Mouse (Mus musculus) megakaryocyte, embryonic 14.5 days (primary cell): Measurements from ENCODE around the gene P3h3. TPM values are rescaled to one million over a fixed set of nuclear protein-coding genes. Genes with fewer than 3 reads are reported as not detected.
A peak's percentile ranks its signal among the peaks of the same experiment; 100 is the strongest.

Experiments
- H3K27me3 ChIP-seq: replicated peaks from 2 replicates; pipeline ENCODE3; 2012; ENCODE audit warnings: inconsistent platforms
- H3K36me3 ChIP-seq: replicated peaks from 2 replicates; pipeline ENCODE3; 2012; ENCODE audit warnings: low read length, inconsistent platforms, mixed read lengths
- H3K4me1 ChIP-seq: 2 replicates; pipeline ENCODE4 v1.6.1; 2012; ENCODE audit warnings: inconsistent platforms
- H3K4me3 ChIP-seq: replicated peaks from 2 replicates; pipeline ENCODE3; 2012; ENCODE audit warnings: moderate library complexity, mild to moderate bottlenecking, inconsistent platforms
- H3K9me3 ChIP-seq: 2 replicates; pipeline ENCODE4 v1.6.1; 2012; ENCODE audit warnings: inconsistent platforms
- FLI1 ChIP-seq: IDR thresholded peaks from 2 replicates; pipeline ENCODE4 v1.6.1; 2012; ENCODE audit warnings: low read length, inconsistent platforms, mixed read lengths
- GATA1 ChIP-seq: IDR thresholded peaks from 3 replicates; pipeline ENCODE4 v1.6.1; 2012; ENCODE audit warnings: mixed read lengths, low read length, inconsistent platforms, borderline replicate concordance
- polyA plus RNA-seq: library from polyadenylated mRNA; stranded (reverse); fragments of >175 nt; gene quantifications from 2 replicates; pipeline ENCODE4 v1.2.3, GENCODE M21; 2012; ENCODE audit warnings: low replicate concordance; ENCODE audit not compliant: insufficient read depth

Gene P3h3
- polyA plus RNA-seq, 1 experiment: 5.5 TPM

GRCm38 (mm10) chr6:124865766-124866362 lies 8.3 kb upstream of the P3h3 start:
- H3K36me3 ChIP-seq: no peaks in the 10 kb centered on the region
- TF ChIP-seq FLI1 (no peak), GATA1 (no peak)
- peaks cover 2% of the 10 kb centered on the region for H3K9me3 ChIP-seq
- peaks cover 31% of the 10 kb centered on the region for H3K4me1 ChIP-seq
- H3K4me3 ChIP-seq: no peak overlapping the region
- peaks cover 90% of the 10 kb centered on the region for H3K27me3 ChIP-seq

GRCm38 (mm10) chr6:124863658-124864298 lies 6.2 kb upstream of the P3h3 start, which contains the start of gene Gpr162:
TSS of gene Gpr162 (minus strand) at chr6:124863983.
- TF ChIP-seq GATA1 (no peak), FLI1 (no peak)
- Histone ChIP-seq H3K9me3 (no peaks in the 10 kb centered on the region), H3K36me3 (no peaks in the 10 kb centered on the region), H3K4me1 (peaks cover 39% of the 10 kb centered on the region), H3K27me3 (peaks cover 93% of the 10 kb centered on the region), H3K4me3 (peak within 1 kb of the TSS; percentile 90)

- peak overlapping the region; percentile 90 for H3K4me3 ChIP-seq
- peaks cover 39% of the 10 kb centered on the region for H3K4me1 ChIP-seq
- TF ChIP-seq GATA1: no peak
- TF ChIP-seq FLI1: no peak
- peaks cover 99% of the 10 kb centered on the region for H3K27me3 ChIP-seq
- no peaks in the 10 kb centered on the region for H3K36me3 ChIP-seq
- H3K9me3 ChIP-seq: no peaks in the 10 kb centered on the region
Observed at GRCm38 (mm10) chr6:124863125-124863657, 5.6 kb upstream of the P3h3 start.

- Histone ChIP-seq H3K36me3 (no peaks in the 10 kb centered on the region), H3K27me3 (peaks cover 99% of the 10 kb centered on the region), H3K4me3 (peak overlapping the region; percentile 90), H3K4me1 (peaks cover 44% of the 10 kb centered on the region), H3K9me3 (no peaks in the 10 kb centered on the region)
- TF ChIP-seq FLI1 (no peak), GATA1 (no peak)
Observed at GRCm38 (mm10) chr6:124862406-124863124, 5.0 kb upstream of the P3h3 start.

- peaks cover 51% of the 10 kb centered on the region for H3K4me1 ChIP-seq
- no peaks in the 10 kb centered on the region for H3K9me3 ChIP-seq
- no peak overlapping the region for H3K4me3 ChIP-seq
- TF ChIP-seq GATA1 (no peak), FLI1 (no peak)
- H3K27me3 ChIP-seq: peaks cover 99% of the 10 kb centered on the region
- no peaks in the 10 kb centered on the region for H3K36me3 ChIP-seq
Observed at GRCm38 (mm10) chr6:124861802-124862201, 4.2 kb upstream of the P3h3 start.

- Histone ChIP-seq H3K27me3 (peaks cover 99% of the 10 kb centered on the region), H3K36me3 (no peaks in the 10 kb centered on the region), H3K4me1 (peaks cover 57% of the 10 kb centered on the region), H3K4me3 (peak overlapping the region; percentile 4), H3K9me3 (no peaks in the 10 kb centered on the region)
- TF ChIP-seq FLI1: no peak
- TF ChIP-seq GATA1: no peak
Observed at GRCm38 (mm10) chr6:124861266-124861665, 3.7 kb upstream of the P3h3 start.

GRCm38 (mm10) chr6:124860511-124860910 lies 3.0 kb upstream of the P3h3 start:
- H3K27me3 ChIP-seq: peaks cover 99% of the 10 kb centered on the region
- peaks cover 59% of the 10 kb centered on the region for H3K4me1 ChIP-seq
- TF ChIP-seq FLI1 (no peak), GATA1 (no peak)
- no peak overlapping the region for H3K4me3 ChIP-seq
- no peaks in the 10 kb centered on the region for H3K36me3 ChIP-seq
- no peaks in the 10 kb centered on the region for H3K9me3 ChIP-seq

- H3K4me3 ChIP-seq: peak overlapping the region; percentile 83
- H3K4me1 ChIP-seq: peaks cover 61% of the 10 kb centered on the region
- peaks cover 97% of the 10 kb centered on the region for H3K27me3 ChIP-seq
- H3K9me3 ChIP-seq: no peaks in the 10 kb centered on the region
- TF ChIP-seq GATA1 (no peak), FLI1 (no peak)
- H3K36me3 ChIP-seq: no peaks in the 10 kb centered on the region
Observed at GRCm38 (mm10) chr6:124859725-124860124, 2.2 kb upstream of the P3h3 start.

GRCm38 (mm10) chr6:124858561-124859318 lies 1.2 kb upstream of the P3h3 start:
- Histone ChIP-seq H3K36me3 (no peaks in the 10 kb centered on the region), H3K4me1 (peaks cover 53% of the 10 kb centered on the region), H3K27me3 (peaks cover 94% of the 10 kb centered on the region), H3K9me3 (no peaks in the 10 kb centered on the region), H3K4me3 (no peak overlapping the region)
- TF ChIP-seq FLI1 (no peak), GATA1 (no peak)
